Mouse (Mus musculus): ENCODE results near the gene E330009J07Rik. TPM values are rescaled to one million over a fixed set of nuclear protein-coding genes. Genes with fewer than 3 reads are reported as not detected.

Gene E330009J07Rik
- polyA plus RNA-seq, 1 experiment from 2014 or later, result 5.0 TPM

DNA sequence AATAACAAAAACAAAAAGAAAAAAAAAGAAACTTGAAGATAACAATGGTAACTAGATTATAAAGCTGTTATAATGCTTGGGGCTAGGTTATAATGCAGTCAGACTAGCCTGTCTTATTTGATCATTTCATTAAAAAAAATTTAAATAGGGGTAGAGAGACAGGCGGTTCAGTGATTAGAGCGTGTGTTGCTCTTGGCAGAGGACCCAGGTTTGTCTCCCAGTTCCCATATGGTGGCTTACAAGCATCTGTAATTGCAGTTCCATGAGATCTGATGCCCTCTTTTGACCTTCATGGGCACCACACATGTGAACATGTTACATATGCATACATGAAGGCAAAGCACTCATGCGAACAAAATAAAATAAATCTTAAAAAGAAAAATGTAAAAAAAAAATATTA, 5.3 kb upstream of the E330009J07Rik start:
- ATAC-seq (ENCODE audit: insufficient number of reproducible peaks, low FRiP score), result no peak
- H3K27me3 ChIP-seq (replicated peaks), result peaks cover 28% of the 10 kb centered on the region
- H3K9me3 ChIP-seq (replicated peaks), result no peaks in the 10 kb centered on the region
- H3K4me2 ChIP-seq, result no peak overlapping the region
- no peaks in the 10 kb centered on the region for H3K36me3 ChIP-seq
- H3K4me1 ChIP-seq (replicated peaks), result no peaks in the 10 kb centered on the region
- H3K27ac ChIP-seq (ENCODE audit: poor library complexity, severe bottlenecking), result no peak overlapping the region
- WGBS, result 59% methylated on average over 3 of the region's 3 CpGs
- H3K4me3 ChIP-seq, result no peak overlapping the region
- H3K9ac ChIP-seq, result no peak overlapping the region

DNA sequence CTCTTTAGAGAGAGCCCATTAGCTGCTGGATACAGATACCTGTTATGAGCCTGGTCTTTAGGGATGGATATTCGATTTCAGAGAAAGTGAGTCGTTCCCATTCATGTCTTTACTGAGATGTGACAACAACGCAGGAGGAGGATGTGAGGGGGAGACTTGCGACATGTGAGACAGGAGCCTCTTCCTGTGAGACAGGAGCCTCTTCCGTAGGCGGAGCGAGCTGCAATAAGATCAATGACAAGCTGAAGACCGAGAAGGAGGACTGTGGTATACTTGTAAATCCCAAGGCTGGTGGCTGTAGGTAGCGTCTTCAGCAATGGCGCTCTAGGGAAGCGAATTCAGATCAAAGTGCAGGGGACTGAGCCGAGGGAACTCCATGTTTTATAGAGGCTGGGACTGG, 3.8 kb upstream of the E330009J07Rik start:
- Histone ChIP-seq H3K4me3 (no peak overlapping the region), H3K4me2 (0 out of 2 replicates have a peak overlapping the region, but pooled peaks have one; percentile 26), H3K9me3 (replicated peaks) (no peaks in the 10 kb centered on the region), H3K9ac (no peak overlapping the region), H3K36me3 (no peaks in the 10 kb centered on the region), H3K4me1 (replicated peaks) (0 out of 2 replicates have a peak, but pooled peaks cover 3% of the 10 kb centered on the region), H3K27me3 (replicated peaks) (peaks cover 28% of the 10 kb centered on the region), H3K27ac (ENCODE audit: poor library complexity, severe bottlenecking) (no peak overlapping the region)
- no peak for ATAC-seq (ENCODE audit: insufficient number of reproducible peaks, low FRiP score)
- WGBS, result 26% methylated on average over 12 of the region's 12 CpGs

DNA sequence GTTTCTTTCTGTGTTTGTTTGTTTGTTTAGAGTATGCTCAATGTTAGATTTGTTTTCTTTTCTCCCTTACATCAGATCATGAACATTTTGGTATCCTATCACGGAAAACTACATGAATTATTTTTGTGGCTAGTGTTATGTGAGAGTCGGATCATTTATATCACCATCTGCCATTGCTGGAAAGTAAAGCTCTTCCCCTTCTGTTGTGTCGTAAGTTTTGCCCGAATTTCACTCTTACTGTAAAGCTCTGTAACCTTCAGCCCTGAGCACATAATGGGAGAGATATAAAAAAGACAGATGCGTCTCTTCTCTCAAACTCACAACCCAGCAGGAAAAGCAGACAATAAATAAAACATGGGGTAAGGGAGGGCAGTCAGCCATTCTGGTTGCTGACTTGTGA, 3.0 kb upstream of the E330009J07Rik start, which contains the start of gene Wee2:
Wee2 (plus strand) TSS at position 153 of the 400 bp plus-strand sequence.
- H3K4me2 ChIP-seq, result 0 out of 2 replicates have a peak within 1 kb of the TSS, but pooled peaks have one; percentile 26
- H3K4me3 ChIP-seq, result no peak within 1 kb of the TSS

DNA sequence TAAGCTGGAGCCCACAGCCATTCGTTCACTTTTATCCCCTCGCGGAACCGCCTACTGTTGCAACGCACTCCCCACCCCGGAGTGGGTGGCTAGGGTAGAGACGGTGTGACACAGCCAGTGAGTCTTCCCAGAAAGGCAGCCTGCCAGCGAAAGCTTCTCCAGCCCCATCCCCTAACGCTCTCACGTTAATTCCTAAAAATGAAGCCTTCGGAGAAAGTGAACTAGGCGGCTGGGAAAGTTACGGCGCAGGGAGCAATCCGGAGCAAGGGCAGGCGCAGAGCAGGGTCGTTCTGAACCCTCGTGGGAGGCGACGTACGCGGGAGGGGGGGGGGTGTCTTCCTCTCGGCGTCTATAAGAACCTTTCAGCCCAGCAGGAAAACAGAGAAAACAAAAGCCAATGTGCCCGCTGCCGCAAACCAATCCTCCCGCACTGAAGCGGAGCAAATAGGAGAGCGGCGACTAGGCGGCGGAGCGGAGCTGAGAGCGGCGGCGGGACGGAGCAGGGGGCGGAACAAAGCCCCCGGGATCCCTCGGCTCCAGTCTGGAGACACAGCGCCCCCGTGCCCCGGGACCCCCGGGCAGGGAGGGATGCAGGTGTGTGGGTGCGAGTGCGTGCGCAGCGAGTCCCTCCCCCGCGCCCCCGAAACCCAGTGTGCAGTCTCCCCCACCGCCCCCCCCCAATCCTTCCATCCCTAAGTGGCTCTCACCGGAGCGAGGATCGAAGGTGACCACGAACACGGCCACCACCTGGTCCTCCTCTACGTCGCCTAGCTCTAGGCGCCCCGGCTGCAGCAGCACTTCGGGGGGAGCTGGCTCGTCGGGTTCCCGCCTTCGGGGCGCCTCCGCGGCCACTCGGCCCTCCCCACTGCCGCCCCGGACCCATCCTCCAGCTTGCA, 536 bp downstream of the E330009J07Rik start:
- Histone ChIP-seq H3K9me3 (replicated peaks) (no peaks in the 10 kb centered on the region), H3K9ac (peak overlapping the region; percentile 74), H3K4me3 (peak overlapping the region; percentile 66), H3K27ac (ENCODE audit: poor library complexity, severe bottlenecking) (no peak overlapping the region), H3K4me1 (replicated peaks) (0 out of 2 replicates have a peak, but pooled peaks cover 6% of the 10 kb centered on the region), H3K4me2 (peak overlapping the region; percentile 91), H3K36me3 (no peaks in the 10 kb centered on the region), H3K27me3 (replicated peaks) (peaks cover 21% of the 10 kb centered on the region)
- peak; percentile 64 for ATAC-seq (ENCODE audit: insufficient number of reproducible peaks, low FRiP score)
- under 1% methylated on average over 71 of the region's 72 CpGs for WGBS

More for the DNA sequence above, 3.0 kb upstream of the E330009J07Rik start, which contains the start of gene Wee2:
- Histone ChIP-seq H3K9me3 (replicated peaks) (no peaks in the 10 kb centered on the region), H3K9ac (no peak within 1 kb of the TSS), H3K27ac (ENCODE audit: poor library complexity, severe bottlenecking) (no peak within 1 kb of the TSS), H3K36me3 (no peaks in the 10 kb centered on the region), H3K27me3 (replicated peaks) (peaks cover 29% of the 10 kb centered on the region), H3K4me1 (replicated peaks) (0 out of 2 replicates have a peak, but pooled peaks cover 6% of the 10 kb centered on the region)
- 74% methylated on average over 5 of the region's 5 CpGs for WGBS
- ATAC-seq (ENCODE audit: insufficient number of reproducible peaks, low FRiP score), result no peak

DNA sequence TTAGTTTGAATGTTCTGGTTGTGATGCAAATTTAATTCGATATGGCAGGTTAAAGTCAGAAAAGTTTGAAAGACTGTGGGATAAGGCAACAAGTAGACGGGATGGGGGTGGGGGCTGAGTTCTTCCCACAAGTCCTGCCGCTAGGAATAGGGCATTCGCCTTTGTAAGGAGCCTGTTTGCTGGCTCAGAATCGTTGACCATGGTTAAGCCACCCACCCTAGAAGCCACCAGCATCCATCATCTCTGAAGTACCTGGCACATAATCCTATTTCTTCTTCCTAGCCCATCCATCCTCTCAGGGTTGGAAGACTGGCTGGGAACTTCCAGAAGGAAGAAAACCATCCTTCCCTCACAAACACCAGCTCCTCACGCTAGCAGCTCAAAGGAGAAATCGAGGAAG, 1.2 kb downstream of the E330009J07Rik start:
- no peak for ATAC-seq (ENCODE audit: insufficient number of reproducible peaks, low FRiP score)
- no peaks in the 10 kb centered on the region for H3K9me3 ChIP-seq (replicated peaks)
- H3K4me1 ChIP-seq (replicated peaks), result 0 out of 2 replicates have a peak, but pooled peaks cover 6% of the 10 kb centered on the region
- H3K9ac ChIP-seq, result peak overlapping the region; percentile 74
- WGBS, result 13% methylated on average over 7 of the region's 7 CpGs
- peak overlapping the region; percentile 66 for H3K4me3 ChIP-seq
- H3K4me2 ChIP-seq, result peak overlapping the region; percentile 91
- H3K36me3 ChIP-seq, result no peaks in the 10 kb centered on the region
- H3K27ac ChIP-seq (ENCODE audit: poor library complexity, severe bottlenecking), result no peak overlapping the region
- H3K27me3 ChIP-seq (replicated peaks), result peaks cover 18% of the 10 kb centered on the region; the same call in 1 of the 2 replicates

DNA sequence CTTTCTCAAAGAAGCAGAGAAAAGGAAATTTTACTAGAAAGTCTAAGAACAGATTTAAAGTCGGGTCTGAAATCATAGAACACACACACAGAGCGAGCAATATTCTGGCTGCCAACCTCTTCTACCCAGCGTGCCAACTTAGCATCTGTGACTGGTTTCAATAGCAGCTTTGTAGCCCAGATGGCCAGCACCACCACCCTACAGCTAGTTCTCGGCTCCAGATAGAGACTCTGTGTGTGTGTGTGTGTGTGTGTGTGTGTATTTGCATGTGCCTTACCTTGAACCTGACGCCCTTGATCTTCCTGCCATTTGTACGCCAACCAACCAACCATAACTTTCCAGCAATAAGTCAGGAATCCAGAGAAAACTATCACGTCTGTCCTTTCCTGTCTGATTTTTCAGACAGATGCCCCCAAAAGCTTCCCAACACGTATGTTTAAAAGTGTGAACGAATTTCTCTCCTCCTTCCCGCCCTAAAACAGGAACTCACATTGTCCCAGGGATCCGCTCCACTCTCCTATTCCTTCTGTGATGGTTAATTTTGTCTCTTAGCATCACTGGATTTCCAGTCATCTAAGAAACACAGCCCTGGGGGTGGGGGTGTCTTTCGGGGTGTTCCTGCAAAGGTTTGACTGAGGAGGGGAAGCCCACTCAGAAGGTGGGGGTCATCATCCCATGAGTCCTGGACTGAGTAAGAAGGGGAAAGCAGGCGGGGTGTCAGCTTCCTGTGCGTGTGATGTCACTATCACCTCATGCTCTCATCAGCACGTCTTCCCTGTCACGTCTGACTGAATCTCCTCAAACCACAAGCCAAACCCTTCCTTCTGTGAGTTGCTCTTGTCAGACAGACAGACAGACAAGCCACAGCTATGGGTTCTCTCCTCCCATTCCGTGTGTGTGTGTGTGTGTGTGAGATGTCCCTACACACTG, 3.3 kb downstream of the E330009J07Rik start:
- Histone ChIP-seq H3K27me3 (replicated peaks) (peaks cover 18% of the 10 kb centered on the region; the same call in 1 of the 2 replicates), H3K9me3 (replicated peaks) (no peaks in the 10 kb centered on the region), H3K9ac (no peak overlapping the region), H3K27ac (ENCODE audit: poor library complexity, severe bottlenecking) (no peak overlapping the region), H3K4me2 (no peak overlapping the region), H3K4me3 (no peak overlapping the region), H3K36me3 (no peaks in the 10 kb centered on the region), H3K4me1 (replicated peaks) (0 out of 2 replicates have a peak, but pooled peaks cover 6% of the 10 kb centered on the region)
- no peak for ATAC-seq (ENCODE audit: insufficient number of reproducible peaks, low FRiP score)
- WGBS, result 80% methylated on average over 17 of the region's 17 CpGs

DNA sequence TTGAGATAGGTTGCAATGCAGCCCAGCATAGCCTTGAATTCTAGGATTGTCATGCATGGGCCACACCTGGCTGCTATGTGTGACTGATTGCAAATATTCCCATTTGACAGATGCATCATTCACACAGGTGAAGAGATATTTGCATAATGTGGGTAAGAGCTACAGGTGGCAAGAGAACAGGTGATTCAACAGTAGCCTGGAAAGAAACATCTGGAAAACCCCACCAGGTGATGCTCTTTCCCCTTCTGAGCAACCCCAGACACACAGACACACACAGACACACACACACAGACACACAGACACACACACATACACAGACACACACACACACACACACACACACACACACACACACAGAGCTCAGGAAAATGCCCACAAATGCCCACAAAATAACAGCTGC, 4.1 kb downstream of the E330009J07Rik start:
- 0 out of 2 replicates have a peak, but pooled peaks cover 6% of the 10 kb centered on the region for H3K4me1 ChIP-seq (replicated peaks)

DNA sequence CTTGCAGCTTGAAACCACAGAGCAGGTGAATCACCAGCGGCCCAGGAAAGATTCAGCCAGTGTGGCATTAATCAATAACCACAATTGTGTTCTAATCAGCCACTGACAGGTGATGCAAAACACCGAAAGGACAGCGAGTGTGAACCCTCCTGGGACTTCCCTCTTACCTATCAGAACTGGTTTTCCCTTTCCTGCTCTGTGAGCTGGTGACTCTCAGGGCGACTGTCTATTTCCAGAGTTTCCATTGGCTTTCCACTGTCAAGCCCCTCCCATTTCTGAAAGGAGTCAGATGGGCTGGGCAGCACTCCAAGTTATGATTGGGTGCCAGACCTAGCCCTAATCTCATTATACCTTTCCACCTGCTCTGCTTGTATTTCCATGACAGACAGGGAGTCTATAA, 4.6 kb downstream of the E330009J07Rik start:
- 51% methylated on average over 4 of the region's 4 CpGs for WGBS
- ATAC-seq (ENCODE audit: insufficient number of reproducible peaks, low FRiP score), result no peak
- H3K9me3 ChIP-seq (replicated peaks), result no peaks in the 10 kb centered on the region

More for the DNA sequence above, 4.1 kb downstream of the E330009J07Rik start:
- no peak overlapping the region for H3K9ac ChIP-seq
- peaks cover 13% of the 10 kb centered on the region; the same call in 1 of the 2 replicates for H3K27me3 ChIP-seq (replicated peaks)
- no peak overlapping the region for H3K27ac ChIP-seq (ENCODE audit: poor library complexity, severe bottlenecking)
- H3K4me3 ChIP-seq, result no peak overlapping the region
- H3K4me2 ChIP-seq, result no peak overlapping the region
- ATAC-seq (ENCODE audit: insufficient number of reproducible peaks, low FRiP score), result no peak
- no peaks in the 10 kb centered on the region for H3K36me3 ChIP-seq
- no peaks in the 10 kb centered on the region for H3K9me3 ChIP-seq (replicated peaks)

DNA sequence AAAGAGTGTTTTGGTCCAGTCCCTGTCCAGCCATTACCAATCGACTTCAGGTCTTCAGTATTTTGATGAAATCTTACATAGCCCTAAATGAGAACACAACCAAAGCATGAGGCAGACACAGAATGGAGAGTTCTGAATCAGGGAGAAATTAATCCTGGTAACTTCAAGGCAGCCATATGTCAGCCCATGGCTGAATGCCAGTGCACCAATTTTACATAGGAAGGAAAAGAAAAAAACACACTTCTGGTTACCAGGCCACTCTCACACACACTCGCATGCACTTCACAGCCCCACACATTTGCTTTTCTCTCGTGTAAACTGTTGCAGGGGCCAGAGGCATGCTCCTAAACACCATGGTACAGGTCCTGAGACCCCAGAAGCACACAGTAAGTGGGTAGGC, 5.1 kb downstream of the E330009J07Rik start:
- H3K9ac ChIP-seq, result no peak overlapping the region
- no peaks in the 10 kb centered on the region for H3K9me3 ChIP-seq (replicated peaks)
- H3K4me3 ChIP-seq, result no peak overlapping the region
- no peaks in the 10 kb centered on the region for H3K36me3 ChIP-seq
- 73% methylated on average over 3 of the region's 3 CpGs for WGBS
- no peak overlapping the region for H3K27ac ChIP-seq (ENCODE audit: poor library complexity, severe bottlenecking)
- peaks cover 13% of the 10 kb centered on the region; the same call in 1 of the 2 replicates for H3K27me3 ChIP-seq (replicated peaks)
- 0 out of 2 replicates have a peak, but pooled peaks cover 6% of the 10 kb centered on the region for H3K4me1 ChIP-seq (replicated peaks)
- ATAC-seq (ENCODE audit: insufficient number of reproducible peaks, low FRiP score), result no peak
- no peak overlapping the region for H3K4me2 ChIP-seq

More for the DNA sequence above, 4.6 kb downstream of the E330009J07Rik start:
- H3K27ac ChIP-seq (ENCODE audit: poor library complexity, severe bottlenecking), result no peak overlapping the region
- no peak overlapping the region for H3K4me2 ChIP-seq
- peaks cover 13% of the 10 kb centered on the region; the same call in 1 of the 2 replicates for H3K27me3 ChIP-seq (replicated peaks)
- no peak overlapping the region for H3K9ac ChIP-seq
- H3K4me3 ChIP-seq, result no peak overlapping the region
- 0 out of 2 replicates have a peak, but pooled peaks cover 6% of the 10 kb centered on the region for H3K4me1 ChIP-seq (replicated peaks)
- H3K36me3 ChIP-seq, result no peaks in the 10 kb centered on the region

DNA sequence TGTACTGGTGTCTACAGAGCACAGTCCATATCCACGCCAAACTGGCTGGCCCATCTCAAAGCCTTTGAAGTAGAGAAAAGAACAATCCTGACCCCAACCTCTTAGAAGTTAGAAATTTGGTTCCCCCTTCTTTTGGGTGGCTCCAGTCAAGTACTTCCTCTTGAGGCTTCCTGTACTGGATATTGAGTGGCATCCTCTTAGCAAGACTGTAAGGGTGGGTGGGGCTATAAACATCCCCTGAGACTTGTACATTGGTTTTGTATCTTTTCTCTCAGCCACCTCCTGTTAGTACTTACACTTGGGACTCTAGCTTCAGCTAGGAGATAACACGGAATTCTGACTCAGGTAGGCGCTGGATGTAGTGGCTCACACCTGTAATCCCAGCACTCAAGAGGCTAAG, 5.7 kb downstream of the E330009J07Rik start:
- Histone ChIP-seq H3K9ac (no peak overlapping the region), H3K4me2 (no peak overlapping the region), H3K4me3 (no peak overlapping the region), H3K27me3 (replicated peaks) (peaks cover 13% of the 10 kb centered on the region; the same call in 1 of the 2 replicates), H3K27ac (ENCODE audit: poor library complexity, severe bottlenecking) (no peak overlapping the region), H3K9me3 (replicated peaks) (no peaks in the 10 kb centered on the region), H3K36me3 (no peaks in the 10 kb centered on the region), H3K4me1 (replicated peaks) (0 out of 2 replicates have a peak, but pooled peaks cover 6% of the 10 kb centered on the region)
- WGBS, result 68% methylated on average over 3 of the region's 3 CpGs
- ATAC-seq (ENCODE audit: insufficient number of reproducible peaks, low FRiP score), result no peak
